Mouse (Mus musculus) liver, embryonic 14.5 days (tissue): ENCODE results near the gene Ncan.

Source experiments
- CTCF ChIP-seq: IDR thresholded peaks from 2 replicates; pipeline ENCODE4 v1.5.1; 2016; ENCODE audit warnings: antibody characterized with exemption, low read depth, control low read depth
- EP300 ChIP-seq: IDR thresholded peaks from 2 replicates; pipeline ENCODE4 v1.6.1; 2016; ENCODE audit warnings: antibody characterized with exemption, low read depth

GRCm38 (mm10) chr8:70137890-70138289 lies 17.2 kb upstream of the Ncan start:
- TF ChIP-seq CTCF (no peak), EP300 (no peak)
